Mouse (Mus musculus): ENCODE measurements around the gene Rps3a1. TPM values are rescaled to one million over a fixed set of nuclear protein-coding genes. Genes with fewer than 3 reads are reported as not detected.

The Rps3a1 gene
- polyA plus RNA-seq, 1 experiment from 2014 or later, result 1,473 TPM

- WGBS, result 23% methylated on average over 12 of the region's 12 CpGs
Measured at GRCm38 (mm10) chr3:86114659-86115338, 27.7 kb downstream of the Rps3a1 start.

GRCm38 (mm10) chr3:86112766-86113165 lies 29.7 kb downstream of the Rps3a1 start:
- Histone ChIP-seq H3K4me1 (ENCODE audit: insufficient read depth) (peaks cover 4% of the 10 kb centered on the region; the same call in 1 of the 2 replicates), H3K9me3 (ENCODE audit: low read depth, low read length) (no peaks in the 10 kb centered on the region; the same call in 1 of the 2 replicates), H3K27me3 (ENCODE audit: insufficient read depth, low read length) (no peaks in the 10 kb centered on the region), H3K27ac (ENCODE audit: low read depth) (no peak overlapping the region), H3K9ac (no peak overlapping the region), H3K4me3 (ENCODE audit: low read depth, low read length) (no peak overlapping the region), H3K4me2 (no peak overlapping the region), H3K36me3 (ENCODE audit: insufficient read depth) (peaks cover 20% of the 10 kb centered on the region)
- DNase-seq (no peak), ATAC-seq (ENCODE audit: insufficient read depth) (no peak)
- no peak for TF ChIP-seq CTCF (IDR thresholded peaks at IDR 0.05; ENCODE audit: low read depth)
- WGBS, result 74% methylated on average over 7 of the region's 7 CpGs

More at GRCm38 (mm10) chr3:86114659-86115338, 27.7 kb downstream of the Rps3a1 start:
- peaks cover 20% of the 10 kb centered on the region for H3K36me3 ChIP-seq (ENCODE audit: insufficient read depth)
- H3K27ac ChIP-seq (ENCODE audit: low read depth), result peak overlapping the region; percentile 82
- peak; percentile 88 for DNase-seq
- H3K4me3 ChIP-seq (ENCODE audit: low read depth, low read length), result no peak overlapping the region
- peaks cover 4% of the 10 kb centered on the region; the same call in 1 of the 2 replicates for H3K4me1 ChIP-seq (ENCODE audit: insufficient read depth)
- ATAC-seq (ENCODE audit: insufficient read depth), result peak; percentile 92
- no peaks in the 10 kb centered on the region; the same call in 1 of the 2 replicates for H3K9me3 ChIP-seq (ENCODE audit: low read depth, low read length)
- TF ChIP-seq CTCF (IDR thresholded peaks at IDR 0.05; ENCODE audit: low read depth), result no peak
- peak overlapping the region; percentile 48 for H3K4me2 ChIP-seq
- no peaks in the 10 kb centered on the region for H3K27me3 ChIP-seq (ENCODE audit: insufficient read depth, low read length)
- H3K9ac ChIP-seq, result no peak overlapping the region

- peak; percentile 79 for DNase-seq
- Histone ChIP-seq H3K4me2 (peak overlapping the region; percentile 34), H3K9me3 (ENCODE audit: low read depth, low read length) (no peaks in the 10 kb centered on the region), H3K9ac (peak overlapping the region; percentile 2; the same call in 1 of the 2 replicates), H3K27ac (ENCODE audit: low read depth) (0 out of 2 replicates have a peak overlapping the region, but pooled peaks have one; percentile 27), H3K27me3 (ENCODE audit: insufficient read depth, low read length) (no peaks in the 10 kb centered on the region), H3K4me1 (ENCODE audit: insufficient read depth) (peaks cover 4% of the 10 kb centered on the region; the same call in 1 of the 2 replicates), H3K4me3 (ENCODE audit: low read depth, low read length) (no peak overlapping the region), H3K36me3 (ENCODE audit: insufficient read depth) (peaks cover 7% of the 10 kb centered on the region; the same call in 1 of the 2 replicates)
- ATAC-seq (ENCODE audit: insufficient read depth), result peak; percentile 54; the same call in 1 of the 2 replicates
- peak; percentile 59 for TF ChIP-seq CTCF (IDR thresholded peaks at IDR 0.05; ENCODE audit: low read depth)
- 17% methylated on average over 10 of the region's 10 CpGs for WGBS
Measured at GRCm38 (mm10) chr3:86110077-86110476, 32.4 kb downstream of the Rps3a1 start.

- DNase-seq (peak; percentile 41), ATAC-seq (ENCODE audit: insufficient read depth) (no peak)
- no peak overlapping the region for H3K9ac ChIP-seq
- no peak overlapping the region for H3K4me3 ChIP-seq (ENCODE audit: low read depth, low read length)
- H3K27me3 ChIP-seq (ENCODE audit: insufficient read depth, low read length), result no peaks in the 10 kb centered on the region
- peaks cover 4% of the 10 kb centered on the region; the same call in 1 of the 2 replicates for H3K4me1 ChIP-seq (ENCODE audit: insufficient read depth)
- no peak for TF ChIP-seq CTCF (IDR thresholded peaks at IDR 0.05; ENCODE audit: low read depth)
- H3K36me3 ChIP-seq (ENCODE audit: insufficient read depth), result peaks cover 10% of the 10 kb centered on the region; the same call in 1 of the 2 replicates
- H3K4me2 ChIP-seq, result no peak overlapping the region
- no peaks in the 10 kb centered on the region for H3K9me3 ChIP-seq (ENCODE audit: low read depth, low read length)
- WGBS, result 74% methylated on average over 7 of the region's 7 CpGs
- H3K27ac ChIP-seq (ENCODE audit: low read depth), result 0 out of 2 replicates have a peak overlapping the region, but pooled peaks have one; percentile 24
Measured at GRCm38 (mm10) chr3:86109099-86109498, 33.4 kb downstream of the Rps3a1 start.

GRCm38 (mm10) chr3:86108576-86108975 lies 33.9 kb downstream of the Rps3a1 start:
- Histone ChIP-seq H3K4me1 (ENCODE audit: insufficient read depth) (peaks cover 4% of the 10 kb centered on the region; the same call in 1 of the 2 replicates), H3K27me3 (ENCODE audit: insufficient read depth, low read length) (no peaks in the 10 kb centered on the region), H3K9me3 (ENCODE audit: low read depth, low read length) (no peaks in the 10 kb centered on the region), H3K4me3 (ENCODE audit: low read depth, low read length) (no peak overlapping the region), H3K27ac (ENCODE audit: low read depth) (peak overlapping the region; percentile 24; the same call in 1 of the 2 replicates), H3K9ac (no peak overlapping the region), H3K36me3 (ENCODE audit: insufficient read depth) (peaks cover 14% of the 10 kb centered on the region; the same call in 1 of the 2 replicates), H3K4me2 (no peak overlapping the region)
- TF ChIP-seq CTCF (IDR thresholded peaks at IDR 0.05; ENCODE audit: low read depth), result no peak
- 76% methylated on average over 4 of the region's 4 CpGs for WGBS
- ATAC-seq (ENCODE audit: insufficient read depth) (peak; percentile 66; the same call in 1 of the 2 replicates), DNase-seq (no peak)

GRCm38 (mm10) chr3:86107637-86108539 lies 34.6 kb downstream of the Rps3a1 start:
- TF ChIP-seq CTCF (IDR thresholded peaks at IDR 0.05; ENCODE audit: low read depth), result no peak
- WGBS, result 76% methylated on average over 8 of the region's 8 CpGs
- Histone ChIP-seq H3K4me1 (ENCODE audit: insufficient read depth) (peaks cover 4% of the 10 kb centered on the region; the same call in 1 of the 2 replicates), H3K36me3 (ENCODE audit: insufficient read depth) (peaks cover 16% of the 10 kb centered on the region; the same call in 1 of the 2 replicates), H3K9me3 (ENCODE audit: low read depth, low read length) (no peaks in the 10 kb centered on the region), H3K9ac (no peak overlapping the region), H3K27me3 (ENCODE audit: insufficient read depth, low read length) (no peaks in the 10 kb centered on the region), H3K27ac (ENCODE audit: low read depth) (no peak overlapping the region; the same call in 1 of the 2 replicates), H3K4me3 (ENCODE audit: low read depth, low read length) (no peak overlapping the region), H3K4me2 (no peak overlapping the region)
- ATAC-seq (ENCODE audit: insufficient read depth) (no peak), DNase-seq (no peak)
